Comparison of ENCODE assay signal across 27 mouse cellular contexts in genomic region chr6:30471706-30472105, GRCm38 (mm10). TPM values are rescaled to one million over a fixed set of nuclear protein-coding genes. Genes with fewer than 3 reads are reported as not detected.
DNase-seq lines count a peak whose midpoint lies in the region; ATAC-seq lines count a peak whose summit lies in the region.
"Had no signal": no experiment of that assay in that cellular context is flagged by ENCODE, and none has a peak within 500 bp of the region (broad histone marks: within the 10 kb centered on the region; RNA-seq: fewer than 3 reads in every experiment).

No protein-coding gene starts in this region.

- peak; percentile 61 for DNase-seq in embryonic facial prominence, embryonic 14.5 days (ENCODE audit: low spot score)
- DNase-seq in layer of hippocampus, adult 8-10 months (ENCODE audit: low spot score in 2 of 2): no peak
- DNase-seq in embryo, embryonic 10 days (ENCODE audit: low spot score): no peak
- DNase-seq: adrenal gland, adult 2 months; adrenal gland, postnatal 25 days; cerebellum, adult 11-12 months; cerebellum, adult 8-10 months; cerebellum, postnatal 10 days; cerebellum, postnatal 36 days; gastrocnemius, postnatal 10 days; gastrocnemius, postnatal 36 days; heart, adult 2 months; heart, postnatal 14 days; heart, postnatal 4 days had no signal

- no peak overlapping the region for H3K4me2 ChIP-seq in embryonic facial prominence, embryonic 13.5 days
- H3K4me2 ChIP-seq in embryonic facial prominence, embryonic 14.5 days (ENCODE audit: low read depth, low read length): no peak overlapping the region
- H3K4me2 ChIP-seq in limb, embryonic 13.5 days (replicated peaks): no peak overlapping the region
- H3K4me2 ChIP-seq: embryonic facial prominence, embryonic 15.5 days; forebrain, embryonic 12.5 days; heart, embryonic 13.5 days; hindbrain, embryonic 14.5 days had no signal

- 0 out of 2 replicates have a peak, but pooled peaks cover 6% of the 10 kb centered on the region for H3K9me3 ChIP-seq in embryonic facial prominence, embryonic 13.5 days
- 0 out of 2 replicates have a peak, but pooled peaks cover 5% of the 10 kb centered on the region for H3K9me3 ChIP-seq in embryonic facial prominence, embryonic 14.5 days (ENCODE audit: control insufficient read depth, low read length)
- no peaks in the 10 kb centered on the region for H3K9me3 ChIP-seq in limb, embryonic 13.5 days
- H3K9me3 ChIP-seq: embryonic facial prominence, embryonic 15.5 days; forebrain, embryonic 12.5 days; heart, embryonic 10.5 days; heart, embryonic 13.5 days had no signal

- no peaks in the 10 kb centered on the region for H3K36me3 ChIP-seq in embryonic facial prominence, embryonic 13.5 days
- no peaks in the 10 kb centered on the region for H3K36me3 ChIP-seq in embryonic facial prominence, embryonic 14.5 days (ENCODE audit: control insufficient read depth, insufficient read depth, low read length)
- H3K36me3 ChIP-seq in limb, embryonic 13.5 days: no peaks in the 10 kb centered on the region
- H3K36me3 ChIP-seq: embryonic facial prominence, embryonic 15.5 days; forebrain, embryonic 12.5 days had no signal

- 24% methylated on average over 3 of the region's 3 CpGs for WGBS in embryonic facial prominence, embryonic 13.5 days
- WGBS in embryonic facial prominence, embryonic 14.5 days: 42% methylated on average over 3 of the region's 3 CpGs
- WGBS in limb, embryonic 13.5 days: 37% methylated on average over 3 of the region's 3 CpGs

- H3K9ac ChIP-seq in embryonic facial prominence, embryonic 13.5 days: no peak overlapping the region
- H3K9ac ChIP-seq in embryonic facial prominence, embryonic 14.5 days (ENCODE audit: low read depth, low read length): no peak overlapping the region
- H3K9ac ChIP-seq in limb, embryonic 13.5 days: no peak overlapping the region
- H3K9ac ChIP-seq: embryonic facial prominence, embryonic 15.5 days; forebrain, embryonic 12.5 days; heart, embryonic 13.5 days; hindbrain, embryonic 14.5 days had no signal

- no peaks in the 10 kb centered on the region for H3K27me3 ChIP-seq in embryonic facial prominence, embryonic 13.5 days
- H3K27me3 ChIP-seq in embryonic facial prominence, embryonic 14.5 days (replicated peaks; ENCODE audit: control insufficient read depth, insufficient read depth, low read length): no peaks in the 10 kb centered on the region
- no peaks in the 10 kb centered on the region for H3K27me3 ChIP-seq in limb, embryonic 13.5 days
- H3K27me3 ChIP-seq: embryonic facial prominence, embryonic 15.5 days; forebrain, embryonic 12.5 days; heart, embryonic 13.5 days had no signal

- 0 out of 2 replicates have a peak overlapping the region, but pooled peaks have one; percentile 33 for H3K27ac ChIP-seq in embryonic facial prominence, embryonic 13.5 days
- H3K27ac ChIP-seq in embryonic facial prominence, embryonic 14.5 days (replicated peaks; ENCODE audit: low read depth, low read length): no peak overlapping the region
- peak overlapping the region; percentile 22; the same call in 1 of the 2 replicates for H3K27ac ChIP-seq in limb, embryonic 13.5 days
- H3K27ac ChIP-seq: embryonic facial prominence, embryonic 15.5 days; forebrain, embryonic 12.5 days; heart, adult 2 months; heart, embryonic 10.5 days; heart, embryonic 13.5 days; hindbrain, embryonic 14.5 days; hindbrain, postnatal 0 days had no signal

- no peak for ATAC-seq in embryonic facial prominence, embryonic 13.5 days (ENCODE audit: insufficient number of reproducible peaks, insufficient read depth, low FRiP score, low TSS enrichment, low read depth)
- ATAC-seq in embryonic facial prominence, embryonic 14.5 days (ENCODE audit: low read depth): no peak
- ATAC-seq in limb, embryonic 13.5 days (ENCODE audit: low FRiP score, low read depth): 0 out of 2 replicates have a peak, but pooled peaks have one; percentile 42
- no peak for ATAC-seq in monocyte, adult 5-6 weeks (replicated peaks; ENCODE audit: insufficient number of reproducible peaks, low FRiP score, low TSS enrichment, poor library complexity, severe bottlenecking)
- ATAC-seq: CD4-positive, CD25-positive, alpha-beta regulatory T cell, adult 4 months; forebrain, embryonic 16.5 days; hindbrain, postnatal 0 days; inflammation-experienced regulatory T-cells, adult 6 months had no signal

- peaks cover 14% of the 10 kb centered on the region for H3K4me1 ChIP-seq in embryonic facial prominence, embryonic 13.5 days
- H3K4me1 ChIP-seq in embryonic facial prominence, embryonic 14.5 days (ENCODE audit: control insufficient read depth, insufficient read depth, low read length): no peaks in the 10 kb centered on the region; the same call in 1 of the 2 replicates
- H3K4me1 ChIP-seq in limb, embryonic 13.5 days: peaks cover 20% of the 10 kb centered on the region

- no peak overlapping the region for H3K4me3 ChIP-seq in embryonic facial prominence, embryonic 13.5 days
- H3K4me3 ChIP-seq in embryonic facial prominence, embryonic 14.5 days (ENCODE audit: low read depth, low read length): no peak overlapping the region
- H3K4me3 ChIP-seq in limb, embryonic 13.5 days: no peak overlapping the region
- H3K4me3 ChIP-seq: embryonic facial prominence, embryonic 15.5 days; forebrain, embryonic 12.5 days; heart, adult 2 months; heart, embryonic 10.5 days; heart, embryonic 13.5 days had no signal

RNA-seq across cellular contexts. Expression of gene Tmem209, which starts 37.9 kb away (rescaled TPM):
- 30.4 and 35.4 TPM in 2 replicates for polyA plus RNA-seq in embryonic facial prominence, embryonic 13.5 days (2015; fragmentation: Nextera tagmentation; extraction: Ambion mirVana)
- 31.0 and 36.9 TPM in 2 replicates for polyA plus RNA-seq in embryonic facial prominence, embryonic 14.5 days (2014; fragmentation: Nextera tagmentation; extraction: Ambion mirVana)
- 34.7 and 34.9 TPM in 2 replicates for polyA plus RNA-seq in limb, embryonic 13.5 days (2015; fragmentation: Nextera tagmentation; extraction: Ambion mirVana)
- total RNA-seq in layer of hippocampus, adult 8-10 months (2022): 10 to 100 TPM; 21.4 to 25.7 (median 24.1) TPM
- total RNA-seq in monocyte, adult 5-6 weeks (2017): 17.6 to 26.6 TPM (median 17.8 TPM) in 3 replicates

RNA-seq across cellular contexts. Expression of gene Ssmem1, which starts 37.9 kb away (rescaled TPM):
- 0.23 TPM in 1 of 2 replicates, not detected in the other for polyA plus RNA-seq in embryonic facial prominence, embryonic 13.5 days (2015; fragmentation: Nextera tagmentation; extraction: Ambion mirVana)
- polyA plus RNA-seq in embryonic facial prominence, embryonic 14.5 days (2014; fragmentation: Nextera tagmentation; extraction: Ambion mirVana): 0.51 TPM in 1 of 2 replicates, not detected in the other
- 0.22 and 0.34 TPM in 2 replicates for polyA plus RNA-seq in limb, embryonic 13.5 days (2015; fragmentation: Nextera tagmentation; extraction: Ambion mirVana)
- 1 to 10 TPM in 3 of 4 experiments, under 1 TPM in 1; 0.39 to 1.5 (median 1.1) TPM for total RNA-seq in layer of hippocampus, adult 8-10 months (2022)
- total RNA-seq in monocyte, adult 5-6 weeks (2017): not detected in 3 replicates
- total RNA-seq: gastrocnemius, adult 18-20 months; heart, adult 2 months had no signal
- polyA plus RNA-seq: adrenal gland, adult 2 months; CD4-positive, CD25-positive, alpha-beta regulatory T cell, adult 4 months; forebrain, embryonic 16.5 days; heart, embryonic 13.5 days; inflammation-experienced regulatory T-cells, adult 6 months had no signal
